Mouse (Mus musculus): ENCODE measurements at regions not wholly inside any gene's neighbourhood (a gene's known extent, or its start where the extent isn't known, plus 50 kb on each side); places are given as distances from the start of the nearest gene placed in this dataset.

DNA sequence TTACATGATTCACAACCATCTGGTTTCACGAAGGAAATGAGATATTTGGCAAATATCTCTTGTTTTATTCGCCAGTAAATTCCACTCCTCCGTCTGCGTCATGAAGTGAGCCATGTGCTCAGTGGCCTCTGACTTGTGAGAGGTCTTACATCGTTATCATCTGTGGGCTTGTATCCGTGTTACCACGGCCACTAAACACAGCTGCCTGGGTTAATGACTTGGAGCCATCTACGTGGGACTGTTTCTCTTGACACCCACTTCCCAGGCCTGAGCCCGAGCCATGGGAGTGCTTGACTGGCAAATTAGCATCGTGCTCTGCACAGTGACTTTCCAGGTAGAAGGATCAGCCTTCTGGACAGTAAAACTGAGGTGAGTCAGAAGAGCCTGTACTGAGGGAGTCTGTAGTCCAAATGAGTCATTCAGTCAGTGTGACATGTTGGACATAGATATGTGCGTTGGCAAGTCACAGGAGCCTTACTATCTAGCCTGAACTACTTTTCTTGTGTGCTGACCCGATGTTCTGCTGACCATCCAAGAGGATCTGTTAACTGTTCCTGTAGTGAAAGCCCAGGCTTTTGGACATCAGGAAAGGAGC, 137.7 kb downstream of the Tmx1 start:
- DNase-seq, result peak; percentile 62

DNA sequence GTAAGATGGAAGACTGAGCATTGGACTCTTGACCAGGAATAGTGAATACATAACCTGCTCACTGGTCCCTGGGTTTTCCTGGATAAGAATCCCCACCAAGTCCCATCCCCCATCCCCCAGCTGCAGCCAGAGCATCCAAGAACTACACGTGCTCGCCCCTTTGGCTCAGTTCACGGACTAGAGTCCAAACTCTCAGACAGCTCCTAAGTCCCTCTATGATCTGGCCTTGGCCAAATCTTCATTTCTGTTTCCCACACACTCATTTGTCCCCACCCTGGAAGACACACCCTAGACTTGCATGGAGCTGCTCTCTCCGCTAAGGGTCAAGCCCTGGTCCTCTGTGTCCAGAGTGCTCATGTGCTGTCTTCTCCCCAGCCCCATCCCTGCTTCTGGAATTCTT, 139.9 kb downstream of the Tmx1 start:
- no peak for DNase-seq

DNA sequence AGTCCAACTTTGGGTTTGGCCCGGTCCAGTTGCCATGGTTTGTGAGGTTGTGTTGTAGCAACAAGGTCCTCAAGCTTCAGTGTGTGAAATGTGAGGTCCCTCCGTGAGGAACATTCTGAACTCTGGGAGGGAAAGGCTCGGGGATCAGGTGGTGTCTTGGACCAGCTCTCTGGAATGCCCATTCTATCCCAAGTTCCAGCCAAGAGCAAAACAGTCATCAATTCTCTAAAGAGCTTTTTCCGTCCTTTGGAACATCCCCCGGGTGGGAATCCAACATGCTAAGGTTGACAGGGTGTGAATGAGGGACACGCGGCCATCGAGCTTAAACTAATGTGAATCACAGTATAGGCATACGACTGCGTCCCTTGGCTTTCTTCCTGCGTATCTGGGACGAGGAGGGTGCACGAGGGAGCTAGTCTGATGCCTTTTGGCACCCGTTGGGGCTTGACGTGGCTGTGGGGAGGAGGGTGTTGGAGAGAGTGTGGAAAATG, 145.4 kb downstream of the Tmx1 start:
- DNase-seq, result peak; percentile 70

DNA sequence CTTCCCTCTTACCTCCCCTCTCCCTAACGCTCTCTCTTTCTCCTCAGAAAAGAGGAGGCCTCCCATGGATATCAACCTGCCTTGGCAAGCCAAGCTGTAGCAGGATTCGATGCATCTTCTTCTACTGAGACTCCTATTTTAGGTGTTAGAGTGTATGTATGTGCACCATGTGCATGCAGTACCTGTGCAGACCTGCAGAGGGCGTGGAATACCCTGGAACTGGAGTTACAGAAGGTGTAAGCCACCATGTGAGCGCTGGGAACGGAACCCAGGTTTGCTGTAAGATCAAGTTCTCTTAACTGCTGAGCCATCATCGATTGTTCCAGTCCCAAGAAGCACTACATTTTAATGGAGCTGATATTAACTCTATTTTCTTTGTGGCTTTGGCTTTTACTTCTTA, 146.8 kb downstream of the Tmx1 start:
- no peak for DNase-seq

DNA sequence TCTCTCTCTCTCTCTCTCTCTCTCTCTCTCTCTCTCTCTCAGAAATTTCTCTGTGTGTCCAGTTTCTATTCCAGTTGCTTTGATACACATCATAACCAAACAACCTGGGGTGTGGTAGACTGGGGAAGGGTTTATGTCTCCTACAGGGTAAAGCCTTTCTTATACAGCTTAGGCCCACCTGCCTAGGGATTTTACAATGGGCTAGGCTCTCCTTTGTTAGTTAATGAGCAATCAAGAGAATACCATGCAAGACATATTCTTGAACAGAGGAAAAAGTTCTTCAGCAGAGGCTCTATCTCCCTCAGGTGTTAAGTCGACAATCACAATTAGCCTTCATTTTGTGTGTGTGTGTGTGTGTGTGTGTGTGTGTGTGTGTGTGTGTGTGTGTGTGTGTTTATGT, 151.0 kb downstream of the Tmx1 start:
- no peak for DNase-seq

DNA sequence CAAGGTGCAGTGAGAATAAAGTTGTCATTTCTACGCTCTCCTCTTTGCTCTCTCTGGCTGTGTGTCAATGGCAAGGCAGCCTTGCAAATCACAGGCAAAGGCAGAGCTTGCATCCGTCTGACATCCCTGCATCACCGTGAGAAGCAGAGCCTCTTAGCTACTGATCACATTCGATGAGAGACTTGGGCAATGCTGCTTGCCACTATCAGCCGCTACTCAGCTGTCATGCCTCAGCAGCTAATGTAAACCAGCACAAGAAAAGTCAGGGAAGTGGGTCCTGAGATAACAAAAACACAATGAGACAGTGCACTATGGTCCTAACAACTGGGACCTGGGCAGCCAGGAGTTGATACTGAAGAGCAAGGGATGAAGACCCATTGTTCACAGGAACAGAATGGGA, 155.8 kb downstream of the Tmx1 start:
- peak; percentile 43 for DNase-seq

DNA sequence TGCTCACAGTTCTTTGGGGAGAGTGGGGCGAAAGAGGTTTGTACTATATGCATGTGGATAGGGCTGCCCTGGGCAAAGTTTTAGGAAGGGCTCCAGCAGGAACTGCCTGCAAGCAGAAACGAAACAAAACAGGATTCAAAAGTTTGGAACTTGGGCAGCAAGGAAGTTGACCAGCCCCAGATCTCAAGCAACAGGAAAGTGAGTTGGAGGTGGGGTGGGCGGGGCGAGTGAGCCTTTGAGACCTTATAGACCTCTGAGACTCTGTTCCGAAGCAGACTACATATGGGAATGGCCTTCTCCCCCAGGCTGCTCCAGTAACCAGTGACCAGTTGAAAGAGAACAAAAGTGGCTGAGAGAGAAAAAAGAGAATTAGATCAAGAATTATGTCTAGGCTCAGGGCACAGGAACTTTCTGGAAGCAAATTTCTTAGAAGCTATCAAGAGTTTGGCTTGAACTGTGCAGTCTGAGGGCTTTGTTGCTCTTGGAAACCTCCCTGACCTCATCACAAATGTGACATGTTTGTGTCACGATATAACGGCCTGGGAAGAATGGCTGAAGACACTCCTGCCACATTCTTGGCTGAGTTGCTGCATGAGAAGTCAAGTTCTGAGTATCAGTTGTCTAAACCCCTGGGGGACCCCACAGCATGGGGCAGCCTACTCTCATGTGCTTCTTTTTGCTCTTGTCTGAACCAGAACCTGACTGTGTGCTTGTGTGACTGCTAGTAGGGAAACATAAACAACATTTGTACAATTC, 156.4 kb downstream of the Tmx1 start:
- DNase-seq, result peak; percentile 75

DNA sequence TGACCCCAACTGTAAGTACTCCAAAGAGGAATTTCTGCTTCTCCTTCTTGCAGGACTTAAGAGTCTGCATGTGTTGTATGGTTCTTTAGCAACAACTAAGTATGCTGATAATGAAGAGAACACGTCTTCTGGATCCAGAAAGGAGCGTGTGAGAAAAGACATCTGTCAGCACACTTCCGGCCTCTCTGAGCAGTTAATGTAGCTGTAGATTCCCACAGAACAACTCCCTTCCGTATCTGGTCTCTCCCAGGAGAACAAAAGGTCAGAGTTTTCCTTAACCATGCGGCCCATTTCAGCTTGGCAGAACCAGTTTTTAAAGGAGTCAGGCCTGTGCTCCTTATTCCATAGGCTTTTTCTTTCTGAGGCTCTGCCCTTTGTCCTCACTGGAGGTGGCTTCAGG, 159.0 kb downstream of the Tmx1 start:
- peak; percentile 81 for DNase-seq

DNA sequence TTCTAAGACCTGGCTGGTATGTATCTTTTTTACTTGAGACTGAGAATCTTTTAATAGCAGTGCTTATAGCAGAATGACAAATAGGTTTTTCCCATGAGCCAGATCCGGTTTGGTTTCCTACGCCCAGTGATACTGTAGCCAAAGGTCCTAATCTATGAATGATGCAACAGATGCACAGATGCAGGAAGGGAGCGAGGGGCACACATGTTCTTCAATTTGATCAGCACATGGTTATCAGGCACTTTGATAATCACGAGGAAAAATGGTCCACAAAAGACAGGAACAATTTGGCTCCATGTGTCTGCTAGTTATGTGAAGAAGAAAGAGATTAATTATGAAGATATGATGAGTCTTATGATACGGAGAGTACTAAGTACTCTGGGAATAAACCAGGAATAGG, 160.3 kb downstream of the Tmx1 start:
- DNase-seq, result peak; percentile 21

DNA sequence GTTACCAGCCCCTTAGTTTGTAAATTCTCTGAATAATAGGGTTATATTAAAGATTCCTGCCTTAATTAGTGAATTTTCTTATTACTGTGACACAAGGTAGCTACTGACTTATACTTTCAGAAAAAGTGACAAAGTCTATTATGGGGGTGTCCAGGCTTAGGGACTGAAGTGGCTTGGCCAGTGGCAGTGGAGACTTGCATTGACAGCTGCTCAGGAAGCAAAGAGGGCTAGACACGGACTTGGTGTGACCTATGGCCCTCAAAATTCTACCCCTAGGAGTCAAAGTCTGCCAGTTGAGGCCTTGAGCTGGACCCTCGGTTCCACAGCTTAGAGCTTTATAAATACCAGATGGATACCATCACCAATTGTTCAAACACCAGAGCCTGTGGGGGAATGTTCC, 161.2 kb downstream of the Tmx1 start:
- DNase-seq, result no peak

DNA sequence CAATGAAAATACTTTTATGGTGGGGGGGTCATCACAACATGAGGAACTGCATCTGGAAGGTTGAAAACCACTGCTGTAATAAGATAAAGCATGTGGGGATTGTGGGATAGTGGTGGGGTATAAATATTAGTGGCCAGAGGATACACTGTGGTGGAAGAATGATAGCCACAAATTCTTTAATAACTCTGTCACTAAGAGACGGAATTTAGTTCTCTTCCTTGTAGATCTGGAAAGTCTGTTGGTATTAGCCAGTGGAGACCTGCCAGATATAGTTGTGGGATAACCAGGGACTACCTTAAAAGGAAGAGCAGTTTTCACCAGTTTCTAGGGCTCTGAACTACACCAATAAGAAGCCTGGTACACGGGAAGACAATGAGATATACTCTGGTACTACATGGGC, 161.8 kb downstream of the Tmx1 start:
- no peak for DNase-seq

DNA sequence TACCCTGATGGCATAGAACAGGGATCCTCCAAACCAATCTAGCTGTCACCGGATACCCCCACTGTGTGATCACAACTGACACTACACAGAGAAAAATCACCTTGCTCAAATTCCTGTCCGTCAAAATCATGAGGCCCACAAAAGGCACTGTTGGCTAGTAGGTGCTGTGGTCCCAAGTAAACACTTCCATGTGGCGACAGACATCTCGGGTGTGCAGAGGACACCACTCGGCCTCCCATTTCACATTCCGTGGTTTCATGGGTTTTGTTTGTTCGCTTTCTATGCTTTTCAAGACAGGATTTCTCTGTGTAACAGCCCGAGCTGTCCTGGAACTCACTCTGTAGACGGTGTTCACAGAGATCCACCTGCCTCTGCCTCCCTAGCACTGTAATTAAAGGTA, 162.2 kb downstream of the Tmx1 start:
- no peak for DNase-seq

DNA sequence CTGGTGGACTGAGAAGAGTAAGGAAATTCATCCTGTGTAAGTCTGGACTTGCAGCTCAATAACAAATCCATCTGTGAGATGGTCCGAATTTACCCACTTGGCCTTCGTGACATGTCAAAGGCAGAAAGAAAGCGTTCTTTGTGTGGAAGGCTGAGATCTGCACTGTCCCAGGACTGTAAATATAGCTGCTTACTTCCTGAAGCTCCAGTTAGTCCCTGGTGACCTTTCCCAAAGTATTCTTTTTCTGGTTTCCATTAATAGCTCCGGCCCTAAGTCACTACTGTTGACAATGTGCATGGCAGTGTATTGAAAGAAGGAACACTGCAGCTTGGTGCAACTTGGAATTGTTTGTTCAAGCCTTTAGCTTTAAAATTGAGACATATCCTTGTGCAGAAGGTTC, 163.2 kb downstream of the Tmx1 start:
- no peak for DNase-seq

DNA sequence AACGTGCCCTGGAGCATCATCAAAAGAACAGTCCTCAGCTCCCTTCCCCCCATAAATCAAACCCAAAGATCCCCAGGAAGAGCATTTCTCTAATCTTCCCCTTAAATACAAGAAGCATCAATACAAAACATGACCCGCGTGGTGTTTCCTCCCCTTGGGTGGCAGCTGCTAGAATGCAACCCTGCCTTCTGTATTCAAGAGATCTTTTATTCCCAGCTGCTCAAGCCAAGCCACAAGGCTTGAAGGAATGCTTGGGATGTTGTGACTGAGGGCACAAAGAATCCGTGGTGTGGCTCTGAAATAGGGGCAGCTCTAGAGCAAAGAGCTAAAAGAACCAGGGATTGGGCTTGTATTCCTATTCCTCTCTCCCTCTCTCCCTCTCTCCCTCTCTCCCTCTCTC, 163.6 kb downstream of the Tmx1 start:
- DNase-seq, result peak; percentile 35

DNA sequence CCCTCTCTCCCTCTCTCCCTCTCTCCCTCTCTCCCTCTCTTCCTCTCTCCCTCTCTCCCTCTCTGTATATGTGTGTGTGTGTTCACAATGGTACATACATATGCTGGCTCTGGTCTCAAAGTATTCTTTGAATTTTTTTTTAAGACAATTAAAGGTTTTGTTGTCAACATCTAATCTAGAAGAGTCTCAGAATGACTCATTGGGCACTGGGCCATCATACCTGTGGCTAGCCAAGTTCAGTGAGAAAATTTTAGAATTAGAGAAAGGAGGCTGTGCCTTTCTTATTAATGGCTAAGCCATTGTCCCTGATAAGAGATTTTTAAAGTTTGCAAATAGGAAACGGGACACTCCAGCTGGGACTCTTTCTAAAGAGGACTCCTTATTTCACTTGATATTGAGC, 164.1 kb downstream of the Tmx1 start:
- DNase-seq, result peak; percentile 78

DNA sequence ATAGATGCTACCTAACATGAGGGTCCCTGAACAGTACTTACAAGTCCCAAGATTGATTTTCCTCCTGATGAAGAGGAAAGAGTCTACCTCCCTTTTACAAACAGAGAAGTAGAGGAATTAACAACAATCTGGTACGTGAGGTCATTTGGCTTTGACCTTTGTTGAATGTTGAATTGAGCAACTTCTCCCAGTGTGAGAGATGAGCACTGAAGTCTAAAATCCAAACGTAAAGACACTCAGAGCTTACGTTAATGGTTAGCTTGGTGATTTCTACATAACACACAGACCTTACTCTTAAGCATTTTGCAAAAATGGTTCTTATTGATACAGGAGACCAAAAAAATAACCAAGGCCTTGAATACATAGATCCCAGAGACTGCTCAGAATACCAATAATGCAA, 165.1 kb downstream of the Tmx1 start:
- DNase-seq, result no peak

DNA sequence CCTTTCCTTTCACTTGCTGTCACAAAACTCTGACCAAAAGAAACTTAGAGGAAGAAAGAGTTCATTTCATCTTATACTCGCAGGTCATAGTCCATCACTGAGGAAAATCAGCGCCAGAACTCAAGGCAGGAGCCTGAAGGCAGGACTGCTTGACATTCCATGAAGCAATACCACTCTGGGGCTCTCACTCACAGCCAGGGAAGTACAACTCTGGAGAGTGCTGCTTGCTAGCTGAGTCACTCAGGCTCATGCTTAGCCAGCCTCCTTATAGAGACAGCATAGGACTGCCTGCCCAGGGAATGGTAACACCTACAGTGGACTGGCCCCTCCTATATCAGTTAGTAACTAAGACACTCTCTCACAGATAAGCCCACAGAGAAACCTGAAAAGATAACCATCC, 166.5 kb downstream of the Tmx1 start:
- peak; percentile 65 for DNase-seq

DNA sequence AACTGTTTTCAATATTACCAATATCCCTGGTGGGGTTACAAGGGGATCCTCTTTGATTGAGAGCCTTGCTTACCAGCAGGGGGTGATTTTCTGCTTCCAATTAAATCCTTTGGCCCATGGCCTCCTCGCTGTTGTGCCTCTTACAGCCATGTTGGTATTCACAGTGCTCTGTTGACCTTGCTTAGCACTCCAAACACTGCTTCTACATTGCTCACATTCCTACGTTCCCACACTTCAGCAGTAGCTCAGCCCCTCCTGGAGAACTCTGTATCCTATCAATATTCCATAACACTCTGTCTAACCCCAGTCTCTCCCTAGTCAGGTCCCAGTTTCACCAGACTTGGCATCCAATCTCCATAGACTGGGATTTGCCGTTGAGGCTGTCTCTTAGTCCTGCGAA, 169.1 kb downstream of the Tmx1 start:
- peak; percentile 35 for DNase-seq

DNA sequence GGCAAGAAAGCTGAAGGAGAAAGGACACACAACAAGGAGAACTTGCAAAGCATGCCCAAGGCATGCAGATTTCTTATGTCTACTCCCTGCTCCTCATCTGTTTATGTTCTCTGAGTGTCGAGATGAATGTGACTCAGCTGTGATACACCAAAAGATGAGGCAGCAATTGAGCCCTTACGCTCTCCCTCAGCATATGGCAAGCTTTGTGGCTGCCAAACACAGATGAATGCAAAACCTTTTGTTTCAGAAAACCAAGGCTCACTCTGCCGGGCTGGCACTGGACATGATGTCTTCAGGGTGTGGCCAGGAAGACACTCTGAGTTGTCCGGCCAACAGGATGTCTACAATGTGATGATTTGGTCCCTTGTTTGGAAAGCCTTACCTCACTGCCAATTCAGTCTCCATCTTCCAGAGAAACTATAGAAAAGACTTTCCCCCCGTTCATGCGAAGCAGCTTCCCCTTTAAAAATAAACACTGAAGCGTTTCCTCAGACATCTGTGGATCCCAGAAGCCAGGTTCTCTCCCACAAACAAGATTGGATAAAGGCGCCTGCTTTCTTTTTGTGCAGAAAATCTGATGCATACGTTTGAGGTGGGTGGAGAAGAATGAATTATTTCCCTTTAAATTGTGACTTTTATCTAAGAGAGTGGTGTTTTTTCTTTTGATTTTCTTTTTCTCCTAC, 171.5 kb downstream of the Tmx1 start:
- DNase-seq, result peak; percentile 71

DNA sequence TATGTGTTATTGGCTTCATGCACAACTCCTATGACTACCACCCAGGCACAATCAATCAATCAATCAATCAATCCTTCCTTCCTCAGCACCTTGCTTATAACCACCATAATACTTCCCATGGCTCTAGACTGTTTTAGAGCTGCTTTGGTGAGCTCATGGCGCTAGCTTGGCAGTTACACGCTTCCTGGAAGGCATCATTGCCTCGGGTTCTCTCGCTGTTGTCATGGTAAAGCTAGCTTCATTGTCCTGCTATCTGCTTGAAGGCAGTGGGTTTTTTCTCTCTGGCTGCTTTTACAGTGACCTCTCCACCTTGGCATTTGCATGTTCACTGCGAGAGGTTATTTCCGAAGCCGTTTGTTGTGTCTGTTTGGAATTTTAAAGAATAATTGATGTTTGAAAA, 174.7 kb downstream of the Tmx1 start:
- no peak for DNase-seq

DNA sequence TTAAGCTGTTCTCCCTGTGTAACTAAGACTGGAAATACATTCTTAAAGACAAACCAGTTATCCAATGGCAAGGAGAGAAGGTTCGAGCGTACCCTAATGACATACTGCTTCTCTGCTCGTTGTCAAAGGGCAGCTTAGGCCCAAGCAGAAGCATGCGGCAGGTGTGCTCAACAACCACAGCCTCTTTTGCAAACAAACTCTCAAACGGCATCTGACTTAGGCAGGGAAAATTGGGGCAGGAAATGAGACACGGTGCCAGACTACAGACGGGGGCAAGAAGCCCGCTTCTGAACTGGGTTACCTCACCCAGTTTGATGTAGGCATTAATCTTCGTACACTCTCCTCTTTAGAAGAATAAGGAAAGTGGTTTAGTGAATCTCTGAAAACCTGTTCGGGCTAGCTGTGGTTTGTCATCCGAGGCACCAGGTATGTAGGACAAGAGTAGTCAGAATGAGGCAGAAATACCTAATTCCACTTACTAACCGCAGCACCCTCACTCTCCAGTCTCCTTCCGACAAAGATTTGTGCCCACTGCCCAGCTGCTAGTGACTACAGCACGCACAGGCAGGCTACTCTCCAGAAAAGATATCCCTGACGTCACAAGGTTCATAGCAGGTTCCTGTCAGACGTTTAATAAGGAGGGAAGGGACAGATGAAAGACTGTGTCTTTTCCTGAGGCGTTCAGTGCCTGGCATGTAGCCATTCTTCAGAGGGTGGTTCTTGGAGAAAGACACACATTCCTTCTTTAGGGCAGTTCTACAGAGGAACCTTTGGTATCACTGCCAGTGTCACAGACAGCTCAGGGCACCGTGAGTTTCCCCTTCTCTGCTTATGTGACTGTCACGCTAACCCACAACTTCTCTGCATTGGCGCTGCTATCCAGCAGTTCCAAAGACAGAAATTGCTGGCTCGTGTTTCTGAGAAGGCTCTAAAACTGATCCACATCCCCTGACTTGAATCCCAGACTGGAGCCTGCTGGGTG, 175.8 kb downstream of the Tmx1 start:
- DNase-seq, result peak; percentile 44

DNA sequence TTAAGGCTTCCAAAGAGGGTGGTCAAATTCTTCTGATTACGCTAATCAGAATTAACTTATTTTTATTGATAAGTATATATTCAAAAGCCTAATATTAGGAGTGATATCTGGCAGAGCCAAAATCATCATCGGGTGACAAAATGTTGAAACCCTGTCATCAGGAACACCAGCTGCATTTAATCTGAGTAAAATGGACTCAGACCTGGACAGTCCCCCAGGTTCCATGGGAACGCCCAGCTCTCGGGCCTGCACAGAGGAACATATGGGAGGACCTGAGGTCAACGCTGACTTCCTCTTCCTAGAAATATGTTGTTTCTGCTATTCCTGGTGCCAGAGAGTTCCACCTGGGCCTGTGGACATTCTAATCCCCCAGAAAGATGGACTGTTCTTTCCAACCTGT, 176.5 kb downstream of the Tmx1 start:
- no peak for DNase-seq

DNA sequence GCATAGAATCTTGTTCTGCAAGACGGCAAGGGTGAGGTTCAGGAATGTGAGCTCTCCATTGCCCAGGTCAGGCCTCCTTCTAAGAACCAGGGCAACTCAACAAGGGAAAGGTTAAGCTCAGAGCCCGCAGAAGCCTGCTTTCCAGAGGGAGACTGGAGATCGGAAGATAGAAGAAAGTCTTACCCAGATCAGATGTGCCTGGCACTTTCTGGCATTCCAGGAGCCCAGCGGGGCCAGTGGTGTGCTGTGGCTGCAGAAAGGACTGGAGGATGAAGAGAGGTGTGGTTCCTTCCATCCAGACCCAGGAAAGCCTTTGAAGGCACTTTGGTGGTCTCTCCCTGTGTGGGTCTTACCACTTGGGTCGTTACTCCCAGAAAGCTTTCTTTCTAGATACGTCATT, 178.4 kb downstream of the Tmx1 start:
- no peak for DNase-seq

All from lung, postnatal 36 days (tissue).